ENCODE assay signal across 21 mouse cellular contexts in the genomic region with DNA sequence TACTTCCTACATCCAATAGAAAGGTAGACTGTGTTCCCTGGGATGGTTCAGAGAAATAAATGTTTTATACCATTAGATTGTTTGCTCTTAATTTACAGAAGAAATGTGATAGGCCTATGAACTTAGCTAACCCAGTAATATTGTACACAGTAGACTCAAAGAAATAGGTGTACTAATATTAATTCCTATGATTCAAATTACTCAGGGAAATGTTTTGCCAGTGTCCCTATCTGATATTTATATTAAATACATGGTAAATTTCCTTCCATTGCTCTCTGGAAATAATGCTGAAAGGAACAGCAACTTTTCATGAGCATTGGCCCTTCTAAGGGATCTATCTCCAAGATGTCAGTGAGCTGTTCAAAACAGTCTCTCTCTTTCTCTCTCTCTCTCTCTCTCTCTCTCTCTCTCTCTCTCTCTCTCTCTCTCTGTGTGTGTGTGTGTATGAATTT. TPM values are rescaled to one million over a fixed set of nuclear protein-coding genes. Genes with fewer than 3 reads are reported as not detected.
"Had no signal": no experiment of that assay in that cellular context is flagged by ENCODE, and none has a peak within 500 bp of the region (broad histone marks: within the 10 kb centered on the region; RNA-seq: fewer than 3 reads in every experiment).

No protein-coding gene starts in this region.

- H3K36me3 ChIP-seq: limb, embryonic 10.5 days; midbrain, embryonic 12.5 days; midbrain, embryonic 15.5 days; neural tube, embryonic 12.5 days; neural tube, embryonic 15.5 days had no signal

- DNase-seq: kidney, adult 18-20 months; kidney, adult 9 months; kidney, postnatal 14 days; kidney, postnatal 4 days; liver; liver, embryonic 13.5 days; lung, postnatal 10 days; lung, postnatal 4 days; right cerebral cortex, adult 18-20 months; right cerebral cortex, postnatal 14 days; right cerebral cortex, postnatal 4 days; thymus, adult 2 months; thymus, postnatal 14 days had no signal

- H3K27me3 ChIP-seq: limb, embryonic 13.5 days; liver, embryonic 13.5 days; lung, embryonic 15.5 days; midbrain, embryonic 12.5 days; midbrain, embryonic 15.5 days; neural tube, embryonic 12.5 days; neural tube, embryonic 15.5 days had no signal

- H3K9me3 ChIP-seq: limb, embryonic 10.5 days; limb, embryonic 13.5 days; liver, embryonic 13.5 days; lung, embryonic 15.5 days; midbrain, embryonic 12.5 days; midbrain, embryonic 15.5 days; neural tube, embryonic 12.5 days; neural tube, embryonic 15.5 days had no signal

- H3K4me3 ChIP-seq: limb, embryonic 10.5 days; limb, embryonic 13.5 days; liver, embryonic 13.5 days; lung, embryonic 15.5 days; midbrain, embryonic 12.5 days; midbrain, embryonic 15.5 days; neural tube, embryonic 12.5 days; neural tube, embryonic 15.5 days had no signal

- ATAC-seq: midbrain, embryonic 15.5 days had no signal

- H3K4me2 ChIP-seq: limb, embryonic 13.5 days; liver, embryonic 13.5 days; lung, embryonic 15.5 days; midbrain, embryonic 12.5 days; midbrain, embryonic 15.5 days; neural tube, embryonic 12.5 days; neural tube, embryonic 15.5 days had no signal

- H3K27ac ChIP-seq: limb, embryonic 10.5 days; limb, embryonic 13.5 days; liver, embryonic 13.5 days; lung, embryonic 15.5 days; midbrain, embryonic 12.5 days; midbrain, embryonic 15.5 days; neural tube, embryonic 12.5 days; neural tube, embryonic 15.5 days; stomach, postnatal 0 days had no signal

- H3K4me1 ChIP-seq: limb, embryonic 10.5 days; limb, embryonic 13.5 days; midbrain, embryonic 12.5 days; midbrain, embryonic 15.5 days; neural tube, embryonic 12.5 days; neural tube, embryonic 15.5 days had no signal

- H3K9ac ChIP-seq: limb, embryonic 13.5 days; liver, embryonic 13.5 days; lung, embryonic 15.5 days; midbrain, embryonic 12.5 days; midbrain, embryonic 15.5 days; neural tube, embryonic 12.5 days; neural tube, embryonic 15.5 days had no signal

RNA-seq across cellular contexts. Expression of gene Clec2d, which starts 6.8 kb away (rescaled TPM):
- polyA plus RNA-seq: limb, embryonic 10.5 days; limb, embryonic 13.5 days; midbrain, embryonic 15.5 days; neural tube, embryonic 12.5 days had no signal
